Mouse (Mus musculus) forebrain, embryonic 15.5 days (tissue): ENCODE measurements around the gene Myl4. TPM values are rescaled to one million over a fixed set of nuclear protein-coding genes. Genes with fewer than 3 reads are reported as not detected.

ENCODE experiments used
- polyA plus RNA-seq: library from polyadenylated mRNA; unstranded; fragments of >200 nt; fragmentation: Nextera tagmentation; extraction: Ambion mirVana; gene quantifications from 2 replicates; pipeline ENCODE4 v1.2.1, GENCODE M21; 2015

Gene Myl4
- polyA plus RNA-seq, 1 experiment from 2014 or later = 2.9 TPM

Other genes starting within 250 kb of the Myl4 start
- 30.3 and 30.6 TPM in 2 replicates for gene Kansl1, start 81.8 kb upstream of the Myl4 start, polyA plus RNA-seq
- 37.6 and 38.8 TPM in 2 replicates for gene Cdc27, start within 50 bp of the Myl4 start, polyA plus RNA-seq
- gene Itgb3, start 57.3 kb downstream of the Myl4 start, polyA plus RNA-seq = 0.60 and 0.61 TPM in 2 replicates
- gene Gm11639, start 135.0 kb downstream of the Myl4 start, polyA plus RNA-seq = 0.01 and 0.18 TPM in 2 replicates